Mouse (Mus musculus) neural tube, embryonic 13.5 days (tissue): ENCODE results near the gene 9430097D07Rik. TPM values are rescaled to one million over a fixed set of nuclear protein-coding genes. Genes with fewer than 3 reads are reported as not detected.

Source experiments
- ATAC-seq: fragments of 200-750 bp; cut with Nextera tagmentation; 2 replicates; pipeline ENCODE4 v1.8.0; 2017; ENCODE audit warnings: low read depth, mild to moderate bottlenecking, moderate TSS enrichment, moderate library complexity
- H3K27ac ChIP-seq: fragments of 300-500 bp; sonication (generic); replicated peaks from 2 replicates; pipeline ENCODE4 v1.5.1; 2015; ENCODE audit warnings: moderate library complexity, mild to moderate bottlenecking, inconsistent platforms
- H3K27me3 ChIP-seq: fragments of 300-500 bp; sonication (generic); 2 replicates; pipeline ENCODE4 v1.6.1; 2015; ENCODE audit warnings: mild to moderate bottlenecking, inconsistent platforms
- H3K36me3 ChIP-seq: fragments of 300-500 bp; sonication (generic); 2 replicates; pipeline ENCODE4 v1.6.1; 2015; ENCODE audit warnings: mild to moderate bottlenecking, inconsistent platforms
- H3K4me1 ChIP-seq: fragments of 300-500 bp; sonication (generic); replicated peaks from 2 replicates; pipeline ENCODE4 v1.6.1; 2015; ENCODE audit warnings: inconsistent platforms
- H3K4me2 ChIP-seq: fragments of 300-500 bp; sonication (generic); 2 replicates; pipeline ENCODE4 v1.6.1; 2015; ENCODE audit warnings: inconsistent platforms, mild to moderate bottlenecking, moderate library complexity
- H3K4me3 ChIP-seq: fragments of 300-500 bp; sonication (generic); 2 replicates; pipeline ENCODE4 v1.5.1; 2015; ENCODE audit warnings: mild to moderate bottlenecking, inconsistent platforms
- H3K9ac ChIP-seq: fragments of 300-500 bp; sonication (generic); 2 replicates; pipeline ENCODE4 v1.6.1; 2015; ENCODE audit warnings: moderate library complexity, mild to moderate bottlenecking, inconsistent platforms
- H3K9me3 ChIP-seq: fragments of 300-500 bp; sonication (generic); 2 replicates; pipeline ENCODE4 v1.6.1; 2016; ENCODE audit warnings: inconsistent platforms
- WGBS: fragments of 180-500 bp; shearing (Covaris S2); methylation state at CpG from one replicate; pipeline ENCODE4 v1.1.7; 2015; 5-methylcytosine and 5-hydroxymethylcytosine counted together
- polyA plus RNA-seq: library from polyadenylated mRNA; unstranded; fragments of >200 nt; fragmentation: Nextera tagmentation; extraction: Ambion mirVana; gene quantifications from 2 replicates; pipeline ENCODE4 v1.2.1, GENCODE M21; 2015

9430097D07Rik gene
- polyA plus RNA-seq, 1 experiment from 2014 or later: 0.71 TPM

- Histone ChIP-seq H3K4me3 (no peak overlapping the region), H3K9me3 (no peaks in the 10 kb centered on the region), H3K4me1 (peaks cover 32% of the 10 kb centered on the region), H3K27me3 (no peaks in the 10 kb centered on the region), H3K36me3 (no peaks in the 10 kb centered on the region), H3K9ac (no peak overlapping the region), H3K4me2 (no peak overlapping the region), H3K27ac (no peak overlapping the region)
- ATAC-seq: no peak
- 88% methylated on average over 5 of the region's 5 CpGs for WGBS
These were observed 24.2 kb downstream of the 9430097D07Rik start for GRCm38 (mm10) chr2:32551236-32551635.

GRCm38 (mm10) chr2:32549764-32550163, 25.7 kb downstream of the 9430097D07Rik start:
- H3K4me2 ChIP-seq: no peak overlapping the region
- no peak overlapping the region for H3K9ac ChIP-seq
- peaks cover 18% of the 10 kb centered on the region; the same call in 1 of the 2 replicates for H3K4me1 ChIP-seq
- no peak overlapping the region for H3K4me3 ChIP-seq
- H3K27me3 ChIP-seq: no peaks in the 10 kb centered on the region
- no peaks in the 10 kb centered on the region for H3K36me3 ChIP-seq
- H3K9me3 ChIP-seq: no peaks in the 10 kb centered on the region
- WGBS: 70% methylated on average over 6 of the region's 6 CpGs
- no peak for ATAC-seq
- H3K27ac ChIP-seq: no peak overlapping the region

GRCm38 (mm10) chr2:32549171-32549570, 26.3 kb downstream of the 9430097D07Rik start:
- H3K4me2 ChIP-seq: no peak overlapping the region
- no peak overlapping the region for H3K9ac ChIP-seq
- H3K27me3 ChIP-seq: no peaks in the 10 kb centered on the region
- no peaks in the 10 kb centered on the region for H3K36me3 ChIP-seq
- H3K4me3 ChIP-seq: no peak overlapping the region
- no peak for ATAC-seq
- H3K9me3 ChIP-seq: no peaks in the 10 kb centered on the region
- H3K27ac ChIP-seq: no peak overlapping the region
- H3K4me1 ChIP-seq: peaks cover 18% of the 10 kb centered on the region; the same call in 1 of the 2 replicates
- WGBS: 87% methylated on average over 9 of the region's 9 CpGs

- no peaks in the 10 kb centered on the region for H3K9me3 ChIP-seq
- no peaks in the 10 kb centered on the region for H3K36me3 ChIP-seq
- no peak overlapping the region for H3K4me3 ChIP-seq
- no peak for ATAC-seq
- H3K27me3 ChIP-seq: no peaks in the 10 kb centered on the region
- H3K4me2 ChIP-seq: no peak overlapping the region
- H3K4me1 ChIP-seq: peaks cover 22% of the 10 kb centered on the region; the same call in 1 of the 2 replicates
- H3K27ac ChIP-seq: no peak overlapping the region
- WGBS: 92% methylated on average over 7 of the region's 7 CpGs
- H3K9ac ChIP-seq: no peak overlapping the region
These were observed 27.3 kb downstream of the 9430097D07Rik start for GRCm38 (mm10) chr2:32547964-32548739.

GRCm38 (mm10) chr2:32547380-32547779, 28.1 kb downstream of the 9430097D07Rik start:
- no peak overlapping the region for H3K4me3 ChIP-seq
- H3K9me3 ChIP-seq: no peaks in the 10 kb centered on the region
- no peaks in the 10 kb centered on the region for H3K27me3 ChIP-seq
- no peaks in the 10 kb centered on the region for H3K36me3 ChIP-seq
- WGBS: 91% methylated on average over 5 of the region's 5 CpGs
- H3K9ac ChIP-seq: no peak overlapping the region
- no peak for ATAC-seq
- peaks cover 29% of the 10 kb centered on the region; the same call in 1 of the 2 replicates for H3K4me1 ChIP-seq
- H3K27ac ChIP-seq: no peak overlapping the region
- no peak overlapping the region for H3K4me2 ChIP-seq

- Histone ChIP-seq H3K4me3 (no peak overlapping the region), H3K36me3 (no peaks in the 10 kb centered on the region), H3K9ac (no peak overlapping the region), H3K9me3 (no peaks in the 10 kb centered on the region), H3K27me3 (no peaks in the 10 kb centered on the region), H3K4me2 (no peak overlapping the region), H3K4me1 (peaks cover 34% of the 10 kb centered on the region; the same call in 1 of the 2 replicates), H3K27ac (no peak overlapping the region)
- 96% methylated on average over 1 of the region's 1 CpGs for WGBS
- ATAC-seq: no peak
These were observed 28.5 kb downstream of the 9430097D07Rik start for GRCm38 (mm10) chr2:32546951-32547350.

GRCm38 (mm10) chr2:32543031-32543449, 32.4 kb downstream of the 9430097D07Rik start:
- Histone ChIP-seq H3K4me1 (peaks cover 54% of the 10 kb centered on the region), H3K9me3 (no peaks in the 10 kb centered on the region), H3K9ac (no peak overlapping the region), H3K4me2 (no peak overlapping the region), H3K36me3 (no peaks in the 10 kb centered on the region), H3K27me3 (no peaks in the 10 kb centered on the region), H3K27ac (no peak overlapping the region), H3K4me3 (no peak overlapping the region)
- no peak for ATAC-seq
- WGBS: 82% methylated on average over 3 of the region's 3 CpGs

- H3K36me3 ChIP-seq: no peaks in the 10 kb centered on the region
- no peaks in the 10 kb centered on the region for H3K27me3 ChIP-seq
These were observed 33.4 kb downstream of the 9430097D07Rik start for GRCm38 (mm10) chr2:32541986-32542573.

GRCm38 (mm10) chr2:32541333-32541908, 34.1 kb downstream of the 9430097D07Rik start:
- Histone ChIP-seq H3K4me1 (peaks cover 70% of the 10 kb centered on the region), H3K36me3 (no peaks in the 10 kb centered on the region), H3K9ac (no peak overlapping the region), H3K27ac (no peak overlapping the region), H3K4me3 (no peak overlapping the region), H3K4me2 (no peak overlapping the region), H3K9me3 (no peaks in the 10 kb centered on the region), H3K27me3 (no peaks in the 10 kb centered on the region)
- 94% methylated on average over 2 of the region's 2 CpGs for WGBS
- no peak for ATAC-seq

More at GRCm38 (mm10) chr2:32541986-32542573, 33.4 kb downstream of the 9430097D07Rik start:
- no peak overlapping the region for H3K4me3 ChIP-seq
- no peak overlapping the region for H3K4me2 ChIP-seq
- H3K4me1 ChIP-seq: peaks cover 63% of the 10 kb centered on the region
- H3K9ac ChIP-seq: no peak overlapping the region
- ATAC-seq: no peak
- 90% methylated on average over 4 of the region's 4 CpGs for WGBS
- H3K27ac ChIP-seq: no peak overlapping the region
- no peaks in the 10 kb centered on the region for H3K9me3 ChIP-seq

GRCm38 (mm10) chr2:32539452-32539981, 36.0 kb downstream of the 9430097D07Rik start:
- H3K36me3 ChIP-seq: no peaks in the 10 kb centered on the region
- WGBS: 72% methylated on average over 14 of the region's 14 CpGs
- no peak overlapping the region for H3K27ac ChIP-seq
- peak overlapping the region; percentile 74 for H3K4me2 ChIP-seq
- H3K9me3 ChIP-seq: no peaks in the 10 kb centered on the region
- H3K27me3 ChIP-seq: no peaks in the 10 kb centered on the region
- peak overlapping the region; percentile 50 for H3K9ac ChIP-seq
- ATAC-seq: no peak
- H3K4me3 ChIP-seq: 0 out of 2 replicates have a peak overlapping the region, but pooled peaks have one; percentile 84
- H3K4me1 ChIP-seq: peaks cover 77% of the 10 kb centered on the region

- 70% methylated on average over 4 of the region's 4 CpGs for WGBS
- no peak for ATAC-seq
- H3K4me3 ChIP-seq: peak overlapping the region; percentile 84
These were observed 37.0 kb downstream of the 9430097D07Rik start for GRCm38 (mm10) chr2:32538461-32538860.

GRCm38 (mm10) chr2:32537941-32538340, 37.5 kb downstream of the 9430097D07Rik start:
- H3K4me2 ChIP-seq: peak overlapping the region; percentile 74
- 69% methylated on average over 5 of the region's 5 CpGs for WGBS
- peaks cover 82% of the 10 kb centered on the region for H3K4me1 ChIP-seq
- H3K9ac ChIP-seq: peak overlapping the region; percentile 95
- H3K27me3 ChIP-seq: no peaks in the 10 kb centered on the region
- no peak overlapping the region for H3K27ac ChIP-seq
- H3K9me3 ChIP-seq: no peaks in the 10 kb centered on the region
- ATAC-seq: no peak
- H3K4me3 ChIP-seq: peak overlapping the region; percentile 84
- H3K36me3 ChIP-seq: no peaks in the 10 kb centered on the region

More at GRCm38 (mm10) chr2:32538461-32538860, 37.0 kb downstream of the 9430097D07Rik start:
- peaks cover 87% of the 10 kb centered on the region for H3K4me1 ChIP-seq
- H3K4me2 ChIP-seq: peak overlapping the region; percentile 74
- H3K9me3 ChIP-seq: no peaks in the 10 kb centered on the region
- no peaks in the 10 kb centered on the region for H3K27me3 ChIP-seq
- H3K36me3 ChIP-seq: no peaks in the 10 kb centered on the region
- peak overlapping the region; percentile 3; the same call in 1 of the 2 replicates for H3K9ac ChIP-seq
- H3K27ac ChIP-seq: no peak overlapping the region
